Mouse (Mus musculus): Measurements from ENCODE around the gene Mrps7.

Mrps7 gene

GRCm38 (mm10) chr11:115647459-115647858 is 43.7 kb downstream of the Mrps7 start:
- DNase-seq (ENCODE audit: low read depth, low spot score), result peak; percentile 90

- no peak for DNase-seq (ENCODE audit: low read depth, low spot score)
These were observed 46.0 kb downstream of the Mrps7 start for GRCm38 (mm10) chr11:115649706-115650105.

- DNase-seq (ENCODE audit: low read depth, low spot score), result no peak
These were observed 48.0 kb downstream of the Mrps7 start for GRCm38 (mm10) chr11:115651680-115652079.

GRCm38 (mm10) chr11:115653194-115653593 is 49.5 kb downstream of the Mrps7 start:
- no peak for DNase-seq (ENCODE audit: low read depth, low spot score)

- no peak for DNase-seq (ENCODE audit: low read depth, low spot score)
These were observed 50.4 kb downstream of the Mrps7 start for GRCm38 (mm10) chr11:115654128-115654527.

Measured in 3T3-L1 (cell line).